Mouse (Mus musculus) hindbrain, postnatal 0 days (tissue): ENCODE measurements around the gene Cux1. TPM values are rescaled to one million over a fixed set of nuclear protein-coding genes. Genes with fewer than 3 reads are reported as not detected.

ENCODE experiments used
- ATAC-seq: fragments of 200-750 bp; cut with Nextera tagmentation; 2 replicates; pipeline ENCODE4 v1.8.0; 2017; ENCODE audit warnings: mild to moderate bottlenecking, moderate TSS enrichment, moderate library complexity
- DNase-seq: peaks from one replicate; pipeline ENCODE4 v3.0.0-alpha.2; 2015; ENCODE audit warnings: low spot score
- H3K27ac ChIP-seq: fragments of 300-500 bp; sonication (generic); 2 replicates; pipeline ENCODE4 v1.5.1; 2014; ENCODE audit warnings: mild to moderate bottlenecking
- H3K27me3 ChIP-seq: fragments of 300-500 bp; sonication (generic); 2 replicates; pipeline ENCODE4 v1.6.1; 2014; ENCODE audit warnings: low read length, mixed read lengths; ENCODE audit not compliant: insufficient read depth
- H3K36me3 ChIP-seq: fragments of 300-500 bp; sonication (generic); 2 replicates; pipeline ENCODE4 v1.6.1; 2014; ENCODE audit warnings: low read length, mixed read lengths; ENCODE audit not compliant: insufficient read depth
- H3K4me1 ChIP-seq: fragments of 300-500 bp; sonication (generic); 2 replicates; pipeline ENCODE4 v1.6.1; 2014; ENCODE audit warnings: antibody characterized with exemption, low read length, mixed read lengths; ENCODE audit not compliant: insufficient read depth
- H3K4me2 ChIP-seq: fragments of 300-500 bp; sonication (generic); 2 replicates; pipeline ENCODE4 v1.6.1; 2014; ENCODE audit warnings: low read depth, mild to moderate bottlenecking, low read length, moderate library complexity, mixed read lengths
- H3K4me3 ChIP-seq: fragments of 300-500 bp; sonication (generic); 2 replicates; pipeline ENCODE4 v1.5.1; 2014; ENCODE audit warnings: low read length
- H3K9ac ChIP-seq: fragments of 300-500 bp; sonication (generic); replicated peaks from 2 replicates; pipeline ENCODE4 v1.6.1; 2014; ENCODE audit warnings: mild to moderate bottlenecking, low read length, moderate library complexity, mixed read lengths
- H3K9me3 ChIP-seq: fragments of 300-500 bp; sonication (generic); 2 replicates; pipeline ENCODE4 v1.6.1; 2016; ENCODE audit warnings: low read length, mixed read lengths
- CTCF ChIP-seq: IDR thresholded peaks from 2 replicates; pipeline ENCODE4 v1.5.1; 2016; ENCODE audit warnings: antibody characterized with exemption, control low read depth, low read depth
- WGBS: fragments of 180-500 bp; shearing (Covaris S2); extraction: QIAGEN DNeasy Blood & Tissue Kit; methylation state at CpG from one replicate; pipeline ENCODE4 v1.1.7; 2014; 5-methylcytosine and 5-hydroxymethylcytosine counted together
- polyA plus RNA-seq: library from polyadenylated mRNA; unstranded; fragments of >200 nt; fragmentation: Nextera tagmentation; extraction: Ambion mirVana; gene quantifications from 2 replicates; pipeline ENCODE4 v1.2.1, GENCODE M21; 2015
- total RNA-seq: library from RNA; depleted of rRNA; stranded (reverse); fragments of >200 nt; gene quantifications from 2 replicates; pipeline ENCODE4 v1.2.3, GENCODE M21; 2014

Gene Cux1
- total and polyA plus RNA-seq, 2 experiments from 2014 or later, result 86.3 to 137 TPM

DNA sequence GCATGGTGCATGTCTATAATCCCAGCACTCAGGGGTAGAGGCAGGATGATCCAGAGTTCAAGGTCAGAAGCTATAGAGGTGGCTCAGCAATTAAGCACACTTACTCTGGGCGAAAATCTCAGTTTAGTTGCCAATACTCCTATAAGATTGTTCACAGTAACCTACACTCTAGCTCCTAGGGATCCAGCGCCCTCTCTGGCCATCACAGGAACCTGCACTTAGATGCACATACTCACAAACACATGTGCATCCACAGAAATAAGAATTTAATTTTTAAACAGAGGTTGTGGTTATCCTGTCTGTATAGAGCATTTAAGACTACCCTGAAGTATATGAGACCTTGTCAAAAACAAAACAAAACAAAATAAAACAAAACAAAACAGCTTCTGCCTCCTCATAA lies 16.0 kb upstream of the Cux1 start:
- ATAC-seq, result no peak
- TF ChIP-seq CTCF, result no peak

DNA sequence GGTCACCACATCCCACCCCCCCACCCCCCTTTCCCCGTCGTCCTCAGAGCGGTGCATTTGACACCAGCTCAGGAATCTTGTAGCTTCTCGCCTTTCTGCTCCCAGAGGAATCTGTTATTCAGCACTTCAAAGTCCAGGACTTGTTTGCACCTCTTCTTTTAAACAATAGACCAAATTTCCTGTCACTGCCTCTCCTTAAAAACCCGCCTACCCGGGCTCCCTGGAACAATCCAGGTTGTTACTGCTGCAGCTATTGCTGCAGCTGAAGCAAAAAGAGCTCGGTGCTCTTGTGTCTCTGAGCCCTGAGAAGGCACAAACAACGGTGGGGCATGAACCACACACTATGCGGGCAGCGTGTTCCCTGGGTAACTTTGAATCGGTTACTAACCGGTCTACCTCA lies 14.9 kb upstream of the Cux1 start:
- Histone ChIP-seq H3K36me3 (no peaks in the 10 kb centered on the region), H3K9me3 (no peaks in the 10 kb centered on the region), H3K4me3 (no peak overlapping the region), H3K4me1 (no peaks in the 10 kb centered on the region), H3K27me3 (peaks cover 4% of the 10 kb centered on the region; the same call in 1 of the 2 replicates), H3K9ac (no peak overlapping the region), H3K27ac (no peak overlapping the region), H3K4me2 (peak overlapping the region; percentile 35; the same call in 1 of the 2 replicates)
- ATAC-seq (no peak), DNase-seq (no peak)
- no peak for TF ChIP-seq CTCF
- 10% methylated on average over 12 of the region's 12 CpGs for WGBS

More for the DNA sequence above, 16.0 kb upstream of the Cux1 start:
- WGBS, result 90% methylated on average over 2 of the region's 2 CpGs
- H3K9me3 ChIP-seq, result no peaks in the 10 kb centered on the region
- H3K4me2 ChIP-seq, result no peak overlapping the region
- no peak overlapping the region for H3K9ac ChIP-seq
- H3K27ac ChIP-seq, result no peak overlapping the region
- no peaks in the 10 kb centered on the region for H3K4me1 ChIP-seq
- H3K36me3 ChIP-seq, result no peaks in the 10 kb centered on the region
- H3K4me3 ChIP-seq, result no peak overlapping the region
- DNase-seq, result no peak
- peaks cover 4% of the 10 kb centered on the region; the same call in 1 of the 2 replicates for H3K27me3 ChIP-seq

GRCm38 (mm10) chr5:136581625-136582024 lies 14.3 kb upstream of the Cux1 start:
- WGBS, result 3% methylated on average over 13 of the region's 13 CpGs
- ATAC-seq (no peak), DNase-seq (no peak)
- Histone ChIP-seq H3K27ac (no peak overlapping the region), H3K27me3 (peaks cover 4% of the 10 kb centered on the region; the same call in 1 of the 2 replicates), H3K4me2 (peak overlapping the region; percentile 35; the same call in 1 of the 2 replicates), H3K9me3 (no peaks in the 10 kb centered on the region), H3K4me1 (no peaks in the 10 kb centered on the region), H3K36me3 (no peaks in the 10 kb centered on the region), H3K4me3 (peak overlapping the region; percentile 11; the same call in 1 of the 2 replicates), H3K9ac (no peak overlapping the region)
- TF ChIP-seq CTCF, result no peak

DNA sequence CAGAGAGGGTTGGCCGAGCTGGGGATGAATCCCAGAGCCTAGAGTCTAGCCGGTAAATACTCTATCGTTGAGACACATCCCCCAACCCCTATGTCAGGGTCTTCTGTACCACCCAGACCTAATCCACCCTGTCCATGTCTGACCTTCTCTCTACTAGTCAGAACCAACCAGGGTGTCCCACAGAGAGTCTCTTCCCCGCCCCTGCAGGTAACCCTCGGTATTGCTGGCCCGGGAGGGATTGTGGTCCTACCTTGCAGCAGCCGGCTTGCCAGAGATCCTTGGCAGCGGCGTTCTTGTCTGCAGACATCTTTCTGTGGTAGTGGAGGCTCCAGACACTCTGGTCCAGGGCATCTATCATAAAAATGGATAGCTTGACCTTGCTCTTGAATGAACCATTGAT lies 13.9 kb upstream of the Cux1 start:
- 20% methylated on average over 9 of the region's 9 CpGs for WGBS
- ATAC-seq, result no peak
- peak; percentile 59 for DNase-seq
- peaks cover 4% of the 10 kb centered on the region; the same call in 1 of the 2 replicates for H3K27me3 ChIP-seq
- peak overlapping the region; percentile 35; the same call in 1 of the 2 replicates for H3K4me2 ChIP-seq
- no peak overlapping the region for H3K27ac ChIP-seq
- H3K9ac ChIP-seq, result no peak overlapping the region
- no peaks in the 10 kb centered on the region for H3K9me3 ChIP-seq
- no peaks in the 10 kb centered on the region for H3K4me1 ChIP-seq
- 0 out of 2 replicates have a peak overlapping the region, but pooled peaks have one; percentile 11 for H3K4me3 ChIP-seq
- no peaks in the 10 kb centered on the region for H3K36me3 ChIP-seq
- TF ChIP-seq CTCF, result peak; percentile 61

DNA sequence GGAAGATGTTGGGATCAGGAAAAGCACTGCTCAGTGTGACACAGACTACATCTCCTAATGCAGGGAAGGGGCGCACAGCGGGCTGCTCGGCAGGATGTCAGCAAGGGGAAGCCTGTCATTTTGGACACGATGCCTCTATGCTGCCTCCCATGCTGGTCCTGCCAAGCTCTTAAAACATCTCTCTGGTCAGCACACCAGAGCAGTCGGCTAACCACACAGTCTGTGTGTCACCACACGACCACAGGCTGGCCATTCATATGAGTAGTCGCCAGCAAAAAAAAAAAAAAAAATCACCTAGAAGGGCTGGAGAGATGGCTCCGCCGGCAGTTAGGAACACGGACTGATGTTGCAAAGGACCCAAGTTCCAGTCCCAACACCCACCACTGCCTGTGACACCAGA lies 10.9 kb upstream of the Cux1 start:
- H3K27me3 ChIP-seq, result peaks cover 4% of the 10 kb centered on the region; the same call in 1 of the 2 replicates
- H3K9ac ChIP-seq, result no peak overlapping the region
- no peak overlapping the region for H3K27ac ChIP-seq
- no peak overlapping the region for H3K4me2 ChIP-seq
- no peaks in the 10 kb centered on the region for H3K36me3 ChIP-seq
- DNase-seq (no peak), ATAC-seq (no peak)
- H3K4me3 ChIP-seq, result no peak overlapping the region
- 46% methylated on average over 10 of the region's 10 CpGs for WGBS
- TF ChIP-seq CTCF, result no peak
- H3K9me3 ChIP-seq, result no peaks in the 10 kb centered on the region
- H3K4me1 ChIP-seq, result no peaks in the 10 kb centered on the region

GRCm38 (mm10) chr5:136570171-136570570 lies 2.9 kb upstream of the Cux1 start:
- TF ChIP-seq CTCF, result no peak
- Histone ChIP-seq H3K9me3 (no peaks in the 10 kb centered on the region), H3K4me2 (no peak overlapping the region), H3K27me3 (0 out of 2 replicates have a peak, but pooled peaks cover 8% of the 10 kb centered on the region), H3K27ac (no peak overlapping the region), H3K4me3 (no peak overlapping the region), H3K9ac (no peak overlapping the region), H3K36me3 (no peaks in the 10 kb centered on the region), H3K4me1 (no peaks in the 10 kb centered on the region)
- WGBS, result 49% methylated on average over 7 of the region's 7 CpGs
- ATAC-seq (no peak), DNase-seq (no peak)

DNA sequence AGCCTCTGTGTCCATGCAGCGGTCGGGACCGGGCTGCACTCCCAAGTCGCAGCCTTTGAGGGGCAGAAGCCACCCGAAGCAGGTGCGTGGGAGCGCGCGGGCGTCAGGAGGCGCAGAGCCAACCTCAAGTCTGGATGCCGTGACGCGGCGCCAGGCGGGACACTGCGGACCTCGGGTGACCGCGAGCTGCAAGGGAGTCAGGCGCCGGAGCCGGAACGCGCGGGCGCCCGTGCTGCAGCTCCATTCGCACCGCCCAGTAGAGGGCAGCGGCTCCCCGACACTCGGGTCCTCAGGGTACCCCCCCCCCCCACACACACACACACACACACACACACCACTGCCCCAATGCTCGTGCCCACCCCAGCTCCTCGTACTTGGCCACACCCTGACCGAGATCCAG lies 1.5 kb upstream of the Cux1 start:
- H3K9ac ChIP-seq, result 0 out of 2 replicates have a peak overlapping the region, but pooled peaks have one; percentile 3
- H3K4me1 ChIP-seq, result no peaks in the 10 kb centered on the region
- no peak overlapping the region for H3K27ac ChIP-seq
- H3K36me3 ChIP-seq, result no peaks in the 10 kb centered on the region
- H3K27me3 ChIP-seq, result 0 out of 2 replicates have a peak, but pooled peaks cover 8% of the 10 kb centered on the region
- H3K4me2 ChIP-seq, result peak overlapping the region; percentile 100
- DNase-seq (peak; percentile 78), ATAC-seq (peak; percentile 15; the same call in 1 of the 2 replicates)
- peak; percentile 70 for TF ChIP-seq CTCF
- H3K4me3 ChIP-seq, result peak overlapping the region; percentile 99
- H3K9me3 ChIP-seq, result no peaks in the 10 kb centered on the region
- WGBS, result 0% methylated on average over 33 of the region's 36 CpGs
